Mouse (Mus musculus): ENCODE measurements around the gene Gpat2. TPM values are rescaled to one million over a fixed set of nuclear protein-coding genes. Genes with fewer than 3 reads are reported as not detected.

Gene Gpat2
- total RNA-seq, 2 experiments from 2014 or later = not detected

Other genes starting within 250 kb of the Gpat2 start
- gene 1810024B03Rik, start 216.9 kb upstream of the Gpat2 start, total RNA-seq (2015; ENCODE audit: low replicate concordance) = not detected in 2 replicates
- 0.84 TPM in 1 of 2 replicates, not detected in the other for gene 1810024B03Rik, start 216.9 kb upstream of the Gpat2 start, total RNA-seq (2017; ENCODE audit: low replicate concordance)
- gene Snrnp200, start 216.8 kb upstream of the Gpat2 start, total RNA-seq (2015; ENCODE audit: low replicate concordance) = 25.7 and 44.3 TPM in 2 replicates
- gene Snrnp200, start 216.8 kb upstream of the Gpat2 start, total RNA-seq (2017; ENCODE audit: low replicate concordance) = 45.7 and 55.2 TPM in 2 replicates
- 7.9 and 11.1 TPM in 2 replicates for gene Ciao1, start 177.4 kb upstream of the Gpat2 start, total RNA-seq (2015; ENCODE audit: low replicate concordance)
- gene Ciao1, start 177.4 kb upstream of the Gpat2 start, total RNA-seq (2017; ENCODE audit: low replicate concordance) = 17.4 and 30.4 TPM in 2 replicates
- 8.3 and 15.0 TPM in 2 replicates for gene Tmem127, start 177.3 kb upstream of the Gpat2 start, total RNA-seq (2015; ENCODE audit: low replicate concordance)
- gene Tmem127, start 177.3 kb upstream of the Gpat2 start, total RNA-seq (2017; ENCODE audit: low replicate concordance) = 13.9 and 20.6 TPM in 2 replicates
- gene Stard7, start 155.0 kb upstream of the Gpat2 start, total RNA-seq (2015; ENCODE audit: low replicate concordance) = 13.2 and 15.4 TPM in 2 replicates
- gene Stard7, start 155.0 kb upstream of the Gpat2 start, total RNA-seq (2017; ENCODE audit: low replicate concordance) = 23.7 and 33.6 TPM in 2 replicates
- 3.6 and 5.6 TPM in 2 replicates for gene Dusp2, start 89.0 kb upstream of the Gpat2 start, total RNA-seq (2015; ENCODE audit: low replicate concordance)
- 0.34 and 1.5 TPM in 2 replicates for gene Dusp2, start 89.0 kb upstream of the Gpat2 start, total RNA-seq (2017; ENCODE audit: low replicate concordance)
- gene Astl, start 86.6 kb upstream of the Gpat2 start, total RNA-seq (2015; ENCODE audit: low replicate concordance) = not detected in 2 replicates
- not detected in 2 replicates for gene Astl, start 86.6 kb upstream of the Gpat2 start, total RNA-seq (2017; ENCODE audit: low replicate concordance)
- not detected in 2 replicates for gene Adra2b, start 62.0 kb upstream of the Gpat2 start, total RNA-seq (2015; ENCODE audit: low replicate concordance)
- gene Adra2b, start 62.0 kb upstream of the Gpat2 start, total RNA-seq (2017; ENCODE audit: low replicate concordance) = not detected in 2 replicates
- gene Fahd2a, start 19.4 kb downstream of the Gpat2 start, total RNA-seq (2015; ENCODE audit: low replicate concordance) = 12.7 and 21.1 TPM in 2 replicates
- 0.42 TPM in 1 of 2 replicates, not detected in the other for gene Fahd2a, start 19.4 kb downstream of the Gpat2 start, total RNA-seq (2017; ENCODE audit: low replicate concordance)
- gene Kcnip3, start 96.9 kb downstream of the Gpat2 start, total RNA-seq (2015; ENCODE audit: low replicate concordance) = 2.3 and 10.8 TPM in 2 replicates
- gene Kcnip3, start 96.9 kb downstream of the Gpat2 start, total RNA-seq (2017; ENCODE audit: low replicate concordance) = 1.2 and 1.7 TPM in 2 replicates
- not detected in 2 replicates for gene Prom2, start 116.3 kb downstream of the Gpat2 start, total RNA-seq (2015; ENCODE audit: low replicate concordance)
- not detected in 2 replicates for gene Prom2, start 116.3 kb downstream of the Gpat2 start, total RNA-seq (2017; ENCODE audit: low replicate concordance)
- gene Zfp661, start 161.9 kb downstream of the Gpat2 start, total RNA-seq (2015; ENCODE audit: low replicate concordance) = 0.42 TPM in 1 of 2 replicates, not detected in the other
- gene Zfp661, start 161.9 kb downstream of the Gpat2 start, total RNA-seq (2017; ENCODE audit: low replicate concordance) = 0.17 and 0.28 TPM in 2 replicates
- 5.4 and 8.8 TPM in 2 replicates for gene Mrps5, start 162.0 kb downstream of the Gpat2 start, total RNA-seq (2015; ENCODE audit: low replicate concordance)
- 24.6 and 24.7 TPM in 2 replicates for gene Mrps5, start 162.0 kb downstream of the Gpat2 start, total RNA-seq (2017; ENCODE audit: low replicate concordance)
- gene Mal, start 231.5 kb downstream of the Gpat2 start, total RNA-seq (2015; ENCODE audit: low replicate concordance) = not detected in 2 replicates
- not detected in 2 replicates for gene Mal, start 231.5 kb downstream of the Gpat2 start, total RNA-seq (2017; ENCODE audit: low replicate concordance)